ENCODE assay signal across 27 mouse cellular contexts in genomic region chr1:28806618-28807017, GRCm38 (mm10). TPM values are rescaled to one million over a fixed set of nuclear protein-coding genes. Genes with fewer than 3 reads are reported as not detected.
DNase-seq lines count a peak whose midpoint lies in the region; ATAC-seq and TF ChIP-seq lines count a peak whose summit lies in the region.
"Had no signal": no experiment of that assay in that cellular context is flagged by ENCODE, and none has a peak within 500 bp of the region (broad histone marks: within the 10 kb centered on the region; RNA-seq: fewer than 3 reads in every experiment).

No protein-coding gene starts in this region.

- ATAC-seq in frontal cortex, adult (ENCODE audit: low TSS enrichment): peak; percentile 80
- ATAC-seq: forebrain, embryonic 15.5 days; hindbrain, embryonic 16.5 days; intestine, embryonic 15.5 days; Patski had no signal

- TF ChIP-seq CTCF in brain, embryonic 14.5 days (IDR thresholded peaks at IDR 0.05; ENCODE audit: borderline replicate concordance, extremely low read depth, insufficient read depth, insufficient read length): no peak

- no peak for TF ChIP-seq POLR2A in brain, embryonic 14.5 days (IDR thresholded peaks at IDR 0.05; ENCODE audit: borderline replicate concordance, extremely low read depth, insufficient read depth, insufficient read length, poor library complexity, severe bottlenecking)

- no peak for DNase-seq in frontal cortex, postnatal 14 days (ENCODE audit: low spot score in 2 of 2)
- peak; percentile 11 for DNase-seq in right cerebral cortex, adult 18-20 months
- no peak for DNase-seq in right cerebral cortex, postnatal 4 days
- DNase-seq in brain, embryonic 14.5 days (ENCODE audit: low read depth): peak; percentile 24
- no peak for DNase-seq in spleen, postnatal 4 days (ENCODE audit: low spot score in 2 of 2)
- DNase-seq: adrenal gland, adult 2 months; adrenal gland, postnatal 14 days; B cell, adult 2 months; cerebellum, adult 18-20 months; cerebellum, adult 9-10 months; cerebellum, postnatal 14 days; gastrocnemius, adult 2 months; gastrocnemius, postnatal 14 days; heart, adult 11 months had no signal

RNA-seq across cellular contexts. Expression of gene Gm597, which starts 26.6 kb away (rescaled TPM):
- polyA plus RNA-seq in brain, embryonic 14.5 days (2012; rRNA removed): not detected in 2 replicates
- polyA plus RNA-seq: adrenal gland, adult 2 months; embryonic facial prominence, embryonic 11.5 days; embryonic facial prominence, embryonic 14.5 days; forebrain, embryonic 11.5 days; forebrain, embryonic 15.5 days; G1E; heart, embryonic 11.5 days; heart, embryonic 14.5 days; heart, postnatal 0 days; hindbrain, embryonic 12.5 days; hindbrain, embryonic 16.5 days; intestine, embryonic 15.5 days; Patski had no signal

Comparison
In these comparisons a context has a peak if more than half of its experiments do, and no peak if none do; other contexts are left out.
1. DNase-seq: peak in right cerebral cortex, adult 18-20 months (single experiment) and brain, embryonic 14.5 days (single experiment); none in frontal cortex, postnatal 14 days (0 of 2), right cerebral cortex, postnatal 4 days (single experiment) and spleen, postnatal 4 days (0 of 2).